Mouse (Mus musculus) megakaryocyte, embryonic 14.5 days (primary cell): ENCODE data around the gene Khdc1a.

Experiments
- FLI1 ChIP-seq: IDR thresholded peaks from 2 replicates; pipeline ENCODE4 v1.6.1; 2012; ENCODE audit warnings: low read length, inconsistent platforms, mixed read lengths
- GATA1 ChIP-seq: IDR thresholded peaks from 3 replicates; pipeline ENCODE4 v1.6.1; 2012; ENCODE audit warnings: mixed read lengths, low read length, inconsistent platforms, borderline replicate concordance

DNA sequence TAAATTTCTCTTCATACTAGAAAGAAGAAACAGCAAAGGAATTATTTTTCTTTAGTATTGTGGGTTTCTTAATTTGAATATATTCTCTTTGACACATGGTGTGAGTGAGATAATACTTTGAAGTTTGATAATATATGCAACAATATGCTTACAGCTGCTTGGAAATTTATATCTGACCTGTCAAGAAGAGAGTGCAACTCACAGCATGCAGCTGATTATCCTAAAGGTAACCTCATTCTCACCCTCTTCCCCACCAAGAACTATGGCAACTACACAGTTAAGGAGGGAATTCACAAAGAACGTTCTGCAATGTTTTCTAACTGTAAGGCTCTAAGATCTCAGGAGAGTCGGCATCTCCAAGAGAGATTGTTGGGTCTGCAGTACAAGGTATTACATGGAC is 33.1 kb upstream of the Khdc1a start:
- TF ChIP-seq GATA1 = no peak
- no peak for TF ChIP-seq FLI1
